Mouse (Mus musculus) small intestine, adult 2 months (tissue): ENCODE measurements around the gene Lbr. TPM values are rescaled to one million over a fixed set of nuclear protein-coding genes. Genes with fewer than 3 reads are reported as not detected.

Experiments
- H3K27ac ChIP-seq: fragments of 200-500 bp; 2 replicates; pipeline ENCODE4 v1.5.1; 2012; ENCODE audit warnings: low read depth, low read length, control low read depth, inconsistent platforms; ENCODE audit not compliant: insufficient read depth
- H3K27me3 ChIP-seq: fragments of 200-500 bp; 2 replicates; pipeline ENCODE4 v1.6.1; 2012; ENCODE audit warnings: mild to moderate bottlenecking, moderate library complexity, low read length, inconsistent platforms; ENCODE audit not compliant: control insufficient read depth, insufficient read depth
- H3K36me3 ChIP-seq: fragments of 200-500 bp; 2 replicates; pipeline ENCODE4 v1.6.1; 2012; ENCODE audit warnings: mild to moderate bottlenecking, low read length, control low read depth, inconsistent platforms; ENCODE audit not compliant: control insufficient read depth, insufficient read depth
- H3K4me1 ChIP-seq: fragments of 200-500 bp; 2 replicates; pipeline ENCODE4 v1.6.1; 2012; ENCODE audit warnings: low read length, inconsistent platforms, mixed read lengths; ENCODE audit not compliant: control insufficient read depth, insufficient read depth, insufficient read length
- H3K4me3 ChIP-seq: fragments of 200-500 bp; 2 replicates; pipeline ENCODE4 v1.5.1; 2012; ENCODE audit warnings: low read depth, mild to moderate bottlenecking, control low read depth, inconsistent platforms, low read length, moderate library complexity
- CTCF ChIP-seq: fragments of 200-500 bp; IDR thresholded peaks from 2 replicates; pipeline ENCODE4 v1.5.1; 2012; ENCODE audit warnings: low read depth, mild to moderate bottlenecking, control low read depth, inconsistent platforms, low read length, moderate library complexity, mixed read lengths; ENCODE audit not compliant: insufficient replicate concordance, insufficient read length; ENCODE audit errors: extremely low read depth
- POLR2A ChIP-seq: fragments of 200-500 bp; IDR thresholded peaks from 2 replicates; pipeline ENCODE4 v1.6.1; 2012; ENCODE audit warnings: low read depth, mild to moderate bottlenecking, control low read depth, inconsistent platforms, low read length, moderate library complexity
- WGBS: fragments of 180-500 bp; shearing (Covaris S2); methylation state at CpG from one replicate; pipeline ENCODE4 v1.1.7; 2018; 5-methylcytosine and 5-hydroxymethylcytosine counted together
- polyA plus RNA-seq: library from polyadenylated mRNA; depleted of rRNA; stranded (reverse); fragments of >200 nt; gene quantifications from 2 replicates; pipeline ENCODE4 v1.2.3, GENCODE M21; 2012

Gene Lbr
- polyA plus RNA-seq, 1 experiment = 13.5 TPM

GRCm38 (mm10) chr1:181841864-181842672 lies 778 bp downstream of the Lbr start:
- Histone ChIP-seq H3K4me1 (peaks cover 10% of the 10 kb centered on the region; the same call in 1 of the 2 replicates), H3K27me3 (no peaks in the 10 kb centered on the region), H3K4me3 (peak overlapping the region; percentile 84), H3K36me3 (0 out of 2 replicates have a peak, but pooled peaks cover 2% of the 10 kb centered on the region), H3K27ac (peak overlapping the region; percentile 86)
- under 1% methylated on average over 113 of the region's 113 CpGs for WGBS
- TF ChIP-seq CTCF (no peak), POLR2A (peak; percentile 85)

GRCm38 (mm10) chr1:181841396-181841795 lies 1.4 kb downstream of the Lbr start:
- TF ChIP-seq POLR2A (no peak), CTCF (no peak)
- peaks cover 10% of the 10 kb centered on the region; the same call in 1 of the 2 replicates for H3K4me1 ChIP-seq
- H3K27me3 ChIP-seq = no peaks in the 10 kb centered on the region
- WGBS = under 1% methylated on average over 16 of the region's 16 CpGs
- H3K27ac ChIP-seq = peak overlapping the region; percentile 86
- peaks cover 5% of the 10 kb centered on the region; the same call in 1 of the 2 replicates for H3K36me3 ChIP-seq
- peak overlapping the region; percentile 84 for H3K4me3 ChIP-seq

- peaks cover 10% of the 10 kb centered on the region; the same call in 1 of the 2 replicates for H3K4me1 ChIP-seq
- no peaks in the 10 kb centered on the region for H3K27me3 ChIP-seq
- H3K27ac ChIP-seq = no peak overlapping the region
- H3K4me3 ChIP-seq = peak overlapping the region; percentile 27; the same call in 1 of the 2 replicates
- peaks cover 18% of the 10 kb centered on the region for H3K36me3 ChIP-seq
- TF ChIP-seq POLR2A (no peak), CTCF (no peak)
- 2% methylated on average over 6 of the region's 6 CpGs for WGBS
Observed at GRCm38 (mm10) chr1:181839746-181840366, 3.0 kb downstream of the Lbr start.

DNA sequence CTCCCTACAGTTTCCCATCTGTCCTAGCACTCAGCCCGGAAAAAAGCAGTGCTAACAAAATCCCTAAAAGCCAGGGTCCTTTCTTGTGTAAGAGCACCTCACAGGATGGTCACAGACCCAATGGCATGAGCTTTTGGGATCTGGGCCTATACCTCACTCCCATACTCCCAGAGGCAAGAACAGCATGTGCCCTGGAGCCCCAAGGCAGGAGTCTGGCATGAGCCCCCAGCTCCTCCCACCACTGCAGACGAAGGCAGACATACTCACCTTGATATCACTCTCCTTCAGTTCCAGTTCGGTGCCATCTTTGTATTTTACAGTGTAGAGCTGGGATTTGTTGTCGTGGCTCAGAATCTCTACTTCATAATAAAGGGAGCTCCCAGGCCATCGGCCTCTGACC lies 4.7 kb downstream of the Lbr start:
- H3K36me3 ChIP-seq = peaks cover 29% of the 10 kb centered on the region
- H3K27me3 ChIP-seq = no peaks in the 10 kb centered on the region
- H3K27ac ChIP-seq = no peak overlapping the region
- H3K4me3 ChIP-seq = no peak overlapping the region
- WGBS = 79% methylated on average over 5 of the region's 5 CpGs
- H3K4me1 ChIP-seq = peaks cover 10% of the 10 kb centered on the region; the same call in 1 of the 2 replicates
- TF ChIP-seq POLR2A (no peak), CTCF (no peak)

GRCm38 (mm10) chr1:181833143-181833542 lies 9.7 kb downstream of the Lbr start:
- Histone ChIP-seq H3K4me1 (no peaks in the 10 kb centered on the region), H3K27me3 (no peaks in the 10 kb centered on the region), H3K4me3 (no peak overlapping the region), H3K36me3 (peaks cover 64% of the 10 kb centered on the region), H3K27ac (no peak overlapping the region)
- WGBS = 68% methylated on average over 6 of the region's 6 CpGs
- TF ChIP-seq CTCF (no peak), POLR2A (no peak)

DNA sequence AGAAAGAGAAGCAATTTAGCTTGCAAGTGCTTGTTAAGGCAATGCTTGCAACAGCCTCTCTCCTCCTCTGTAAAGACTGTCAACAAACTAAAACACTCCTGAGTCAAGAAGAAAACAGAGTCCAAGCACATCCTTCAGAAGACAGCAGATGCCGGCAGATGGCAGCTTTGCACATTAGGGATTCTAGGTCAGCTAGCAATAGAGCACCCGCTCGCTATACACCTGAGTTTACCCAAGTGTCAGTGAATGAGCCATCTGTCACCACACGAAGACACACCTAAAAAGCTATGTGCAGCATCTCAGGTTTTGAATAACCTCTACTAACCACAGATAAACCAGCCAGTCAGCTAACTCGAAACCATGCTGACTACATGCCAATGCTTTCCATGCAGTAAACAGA lies 10.1 kb downstream of the Lbr start:
- WGBS = 81% methylated on average over 5 of the region's 5 CpGs
- no peak for TF ChIP-seq POLR2A
- no peak for TF ChIP-seq CTCF
- Histone ChIP-seq H3K27me3 (no peaks in the 10 kb centered on the region), H3K4me3 (no peak overlapping the region), H3K36me3 (peaks cover 66% of the 10 kb centered on the region), H3K4me1 (no peaks in the 10 kb centered on the region), H3K27ac (no peak overlapping the region)

DNA sequence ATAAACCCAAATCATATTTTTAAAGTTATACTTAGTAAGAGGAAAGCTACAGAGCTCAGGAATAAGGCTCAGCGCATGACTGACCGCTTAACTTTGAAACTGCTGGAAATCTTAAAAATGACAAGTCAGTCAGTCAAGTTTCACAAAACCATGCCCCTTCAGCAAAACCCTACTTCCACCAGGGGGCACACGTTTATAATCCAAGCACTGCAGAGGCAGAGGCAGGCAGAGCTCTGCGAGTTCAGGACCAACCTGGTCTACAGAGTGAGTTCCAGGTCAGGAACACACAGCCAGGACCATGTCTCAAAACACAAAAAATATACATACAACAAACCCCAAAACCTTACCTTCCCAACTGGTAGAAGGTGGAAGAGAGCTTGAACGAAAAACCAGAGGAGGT lies 14.5 kb downstream of the Lbr start:
- WGBS = 85% methylated on average over 5 of the region's 5 CpGs
- no peak for TF ChIP-seq POLR2A
- no peak for TF ChIP-seq CTCF
- Histone ChIP-seq H3K4me3 (no peak overlapping the region), H3K27ac (no peak overlapping the region), H3K4me1 (no peaks in the 10 kb centered on the region), H3K36me3 (peaks cover 69% of the 10 kb centered on the region), H3K27me3 (no peaks in the 10 kb centered on the region)
